Mouse (Mus musculus) G1E (cell line): ENCODE measurements around the gene Defb33.

Source experiments
- CTCF ChIP-seq: IDR thresholded peaks from 2 replicates; pipeline ENCODE4 v1.5.1; 2012; ENCODE audit warnings: low read depth, low read length, inconsistent platforms, mixed read lengths
- GATA1 ChIP-seq: IDR thresholded peaks from 2 replicates; pipeline ENCODE4 v1.6.1; 2012; ENCODE audit warnings: borderline replicate concordance, low read length, inconsistent platforms, mixed read lengths
- GATA2 ChIP-seq: IDR thresholded peaks from 2 replicates; pipeline ENCODE4 v1.6.1; 2012; ENCODE audit warnings: low read depth, low read length, inconsistent platforms, borderline replicate concordance
- POLR2AphosphoS5 ChIP-seq: IDR thresholded peaks from 2 replicates; pipeline ENCODE4 v1.6.1; 2012; ENCODE audit warnings: low read depth, low read length, inconsistent platforms; ENCODE audit not compliant: insufficient replicate concordance
- TAL1 ChIP-seq: conservative IDR thresholded peaks from 2 replicates; pipeline ENCODE4 v1.6.1; 2012; ENCODE audit warnings: low read depth, low read length, inconsistent platforms, mixed read lengths

GRCm38 (mm10) chr8:20908256-20908655 is 15.8 kb downstream of the Defb33 start:
- no peak for TF ChIP-seq TAL1
- no peak for TF ChIP-seq CTCF
- no peak for TF ChIP-seq POLR2AphosphoS5
- TF ChIP-seq GATA1 = no peak
- no peak for TF ChIP-seq GATA2
